Mouse (Mus musculus): ENCODE data around the gene Chuk.
"Not testable (repeated sequence)": the region's sequence is repeated elsewhere in the genome, so short reads cannot be mapped to it uniquely, and the experiment has no call there.

Chuk gene

DNA sequence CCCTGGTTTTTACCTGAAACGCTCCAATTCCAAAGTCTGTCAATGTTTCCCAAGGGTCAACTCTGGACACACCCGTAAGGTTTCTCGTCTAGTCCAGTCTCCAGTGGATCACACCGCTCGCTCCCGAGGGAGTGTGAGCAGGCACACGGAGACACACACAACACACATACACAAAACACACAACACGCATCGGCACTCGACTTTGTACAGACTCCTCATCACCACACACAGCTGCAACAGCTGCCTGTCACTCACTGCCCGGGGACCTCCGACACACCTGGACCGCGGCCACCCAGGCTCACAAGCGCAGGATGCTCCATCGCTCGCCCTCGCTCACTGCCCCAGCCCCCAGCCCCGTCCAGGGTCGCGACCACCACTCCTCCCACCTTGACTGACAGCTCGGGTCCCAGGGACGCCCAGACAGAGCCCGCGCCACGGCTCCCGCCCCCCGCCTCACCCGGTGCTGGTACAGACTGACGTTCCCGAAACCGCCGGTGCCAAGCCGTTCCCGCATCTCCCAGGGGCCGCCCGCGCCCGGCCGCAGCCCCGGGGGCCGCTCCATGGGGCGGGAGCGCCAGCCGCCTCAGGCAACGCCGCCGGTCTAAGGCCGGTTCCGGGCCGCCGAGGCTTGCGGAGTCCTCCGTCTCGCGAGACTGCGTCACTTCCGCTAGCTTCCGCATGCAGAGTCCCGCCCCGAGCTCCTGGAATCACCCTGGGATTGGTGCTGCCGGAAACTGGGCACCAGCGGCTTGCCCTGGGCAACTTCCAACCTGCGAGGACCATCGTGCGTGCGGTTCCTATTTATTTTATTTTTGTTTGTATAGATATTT, at the start of gene Chuk:
Gene Chuk, minus strand, starts transcription at position 650 of the 830 bp plus-strand sequence.
- DNase-seq (ENCODE audit: low spot score in 2 of 2) = peak; percentile 94 to 97

- DNase-seq (ENCODE audit: low spot score in 2 of 2) = no peak
Observed at GRCm38 (mm10) chr19:44157005-44157404, 49.7 kb upstream of the Chuk start.

DNA sequence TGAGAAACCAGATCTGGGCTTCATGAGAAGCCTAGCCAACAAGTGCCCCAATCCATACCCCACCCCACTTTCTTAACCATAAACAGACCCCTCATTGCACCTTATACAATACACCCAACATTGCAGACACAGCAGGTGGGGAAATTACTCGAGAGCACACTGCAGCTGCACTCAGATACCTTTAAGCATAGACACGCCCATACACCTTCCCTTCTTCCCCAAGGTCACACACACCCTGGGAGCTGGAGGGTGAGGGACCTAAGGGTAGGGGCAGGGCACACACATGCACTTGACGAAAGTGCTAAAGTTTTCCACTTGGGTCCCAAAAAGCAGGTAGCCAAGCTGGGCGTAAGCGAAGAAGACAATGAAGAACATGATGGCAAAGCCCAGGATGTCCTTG, 46.5 kb upstream of the Chuk start:
- DNase-seq (ENCODE audit: low spot score in 2 of 2) = no peak

DNA sequence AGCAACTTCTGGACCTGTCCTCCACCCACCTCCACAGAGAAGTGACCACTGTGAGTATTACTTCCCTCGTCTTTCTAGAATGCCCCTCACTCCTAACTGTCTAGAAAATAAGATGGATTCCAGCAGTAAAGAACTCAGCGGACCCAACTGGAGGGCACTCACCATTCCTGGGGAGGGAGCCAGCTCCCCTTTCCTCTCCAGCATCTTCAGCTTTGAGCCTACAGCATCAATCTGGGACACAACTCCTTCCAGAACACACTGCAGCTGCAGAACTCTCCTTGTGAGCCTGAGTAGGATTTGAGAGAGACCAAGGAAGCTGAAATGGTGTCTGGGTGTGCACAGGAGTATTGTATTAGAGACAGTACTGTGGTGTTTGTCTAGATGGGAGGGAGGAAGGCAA, 41.7 kb upstream of the Chuk start:
- no peak for DNase-seq (ENCODE audit: low spot score in 2 of 2)

GRCm38 (mm10) chr19:44148345-44148744, 41.1 kb upstream of the Chuk start:
- no peak for DNase-seq (ENCODE audit: low spot score in 2 of 2)

DNA sequence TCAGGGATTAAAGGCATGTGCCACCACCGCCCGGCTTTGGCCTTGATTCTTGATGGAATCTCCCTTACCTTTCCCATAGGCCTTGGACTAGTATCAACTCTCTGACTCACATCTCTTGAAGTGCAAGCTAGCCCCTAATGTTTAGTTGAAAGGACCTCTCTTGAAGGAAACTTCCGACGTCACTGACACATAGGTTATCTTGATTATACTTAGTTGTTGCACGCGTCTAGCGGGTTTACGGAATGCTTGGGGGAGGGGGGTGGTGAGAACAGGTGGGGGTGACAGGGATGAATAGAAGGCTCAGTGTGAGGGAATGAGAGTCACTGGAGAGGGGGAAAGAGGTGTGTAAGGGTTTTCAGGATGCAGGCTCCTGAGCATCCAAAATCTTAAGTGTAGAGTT, 39.7 kb upstream of the Chuk start:
- DNase-seq (ENCODE audit: low spot score in 2 of 2) = no peak

DNA sequence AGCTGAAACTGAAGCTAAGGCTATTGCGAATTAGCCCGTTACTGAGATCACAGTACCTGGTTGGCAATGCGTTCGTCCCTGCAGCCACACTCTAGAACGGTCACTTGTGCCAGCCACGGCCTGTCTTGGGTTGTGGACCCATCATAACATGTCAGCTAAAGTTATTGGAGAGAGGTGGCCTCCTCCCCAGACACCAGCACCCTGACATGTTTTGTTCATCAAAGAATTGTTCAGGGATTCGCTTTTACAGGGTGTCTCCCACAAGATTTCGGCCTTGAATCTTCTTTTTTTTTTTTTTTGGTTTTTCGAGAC, 39.2 kb upstream of the Chuk start:
- no peak for DNase-seq (ENCODE audit: low spot score in 2 of 2)

DNA sequence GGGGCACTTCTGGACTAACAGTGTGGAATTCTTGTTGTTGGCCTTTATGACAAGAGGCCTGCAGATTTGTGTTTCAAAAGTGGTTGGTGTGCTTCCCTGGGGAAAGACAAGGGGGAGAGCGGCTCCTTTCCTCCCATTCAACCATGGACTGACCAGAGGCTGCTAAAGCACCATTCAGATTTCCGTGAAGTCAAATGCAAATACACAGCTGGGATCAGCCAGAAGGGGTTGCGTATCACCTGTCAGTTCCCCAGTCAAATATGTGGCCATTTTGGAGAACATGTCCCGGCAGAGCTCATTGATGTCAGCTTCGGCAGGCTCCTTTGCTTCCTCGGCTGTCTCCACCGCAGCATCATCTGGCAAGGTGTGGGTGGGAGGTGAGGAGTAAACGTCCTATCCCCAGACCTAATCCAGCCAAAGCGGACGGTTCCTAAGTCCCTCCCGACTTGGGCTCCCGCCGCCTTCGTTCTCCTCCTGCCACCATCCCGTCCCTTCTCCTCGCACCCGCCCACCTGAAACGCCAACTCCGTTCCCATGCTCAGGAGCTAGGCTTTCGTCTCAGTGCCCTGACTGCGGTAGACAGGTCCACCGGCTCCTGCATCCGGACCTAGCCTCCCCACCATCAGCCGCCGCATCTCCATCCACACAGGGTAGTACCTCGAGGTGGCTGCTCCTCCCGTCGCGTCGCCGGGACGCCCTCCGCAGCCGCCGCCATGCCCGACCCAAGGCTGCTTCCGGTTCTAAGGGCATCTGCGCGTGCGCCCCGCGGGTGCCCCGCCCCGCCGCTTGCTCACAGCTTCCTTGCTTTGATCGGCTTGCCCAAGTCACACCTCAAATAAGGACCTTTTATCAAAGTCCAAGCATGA, 38.7 kb upstream of the Chuk start, which contains the start of gene Bloc1s2:
Gene Bloc1s2, minus strand, starts transcription at position 745 of the 866 bp plus-strand sequence.
- peak; percentile 88 to 90 for DNase-seq (ENCODE audit: low spot score in 2 of 2)

DNA sequence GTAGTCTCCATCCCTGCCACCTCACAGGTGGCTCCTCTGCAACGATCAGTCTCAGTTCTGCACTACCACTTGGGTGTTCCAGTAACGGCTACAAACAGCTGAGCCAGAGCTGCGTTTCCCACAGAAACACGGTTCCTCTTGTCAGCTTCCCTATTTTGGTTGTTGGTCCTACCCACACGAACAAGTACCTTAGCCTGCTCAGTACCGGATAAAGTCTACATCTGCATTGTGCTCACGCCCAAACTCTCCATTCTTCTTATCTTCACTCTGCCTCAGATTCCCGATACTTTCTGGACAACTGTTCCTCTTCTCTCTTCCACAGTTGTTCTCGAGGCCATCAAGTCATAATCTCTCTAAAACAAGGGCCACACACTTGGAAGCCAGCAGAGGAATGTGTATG, 37.1 kb upstream of the Chuk start:
- no peak for DNase-seq (ENCODE audit: low spot score in 2 of 2)

GRCm38 (mm10) chr19:44135960-44136485, 28.7 kb upstream of the Chuk start:
- DNase-seq (ENCODE audit: low spot score in 2 of 2) = no peak

- peak; percentile 87 to 92 for DNase-seq (ENCODE audit: low spot score in 2 of 2)
Observed at GRCm38 (mm10) chr19:44135072-44135959, 28.0 kb upstream of the Chuk start, which contains the start of gene Cwf19l1. Cwf19l1 (minus strand) TSS chr19:44135876.

DNA sequence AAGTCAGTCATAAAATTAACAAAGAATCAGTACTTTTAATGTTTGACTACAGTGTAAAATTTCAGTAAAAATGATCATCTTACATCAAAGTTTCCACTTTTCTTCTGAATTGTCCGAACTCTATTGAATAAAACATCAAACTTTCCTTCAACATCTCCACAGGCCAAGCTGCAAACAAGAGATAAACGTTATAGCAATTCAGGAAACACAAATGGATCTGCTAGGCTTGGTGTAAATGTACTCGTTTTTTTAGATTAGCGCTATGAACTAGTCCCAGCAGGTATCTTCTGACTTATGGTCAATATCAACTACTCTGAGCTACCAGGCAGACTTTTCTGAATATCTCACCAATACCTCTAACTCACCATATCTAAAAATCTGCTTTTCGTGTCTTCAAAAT, 25.6 kb upstream of the Chuk start:
- DNase-seq (ENCODE audit: low spot score in 2 of 2) = no peak

- no peak for DNase-seq (ENCODE audit: low spot score in 2 of 2)
Observed at GRCm38 (mm10) chr19:44128560-44128959, 21.3 kb upstream of the Chuk start.

DNA sequence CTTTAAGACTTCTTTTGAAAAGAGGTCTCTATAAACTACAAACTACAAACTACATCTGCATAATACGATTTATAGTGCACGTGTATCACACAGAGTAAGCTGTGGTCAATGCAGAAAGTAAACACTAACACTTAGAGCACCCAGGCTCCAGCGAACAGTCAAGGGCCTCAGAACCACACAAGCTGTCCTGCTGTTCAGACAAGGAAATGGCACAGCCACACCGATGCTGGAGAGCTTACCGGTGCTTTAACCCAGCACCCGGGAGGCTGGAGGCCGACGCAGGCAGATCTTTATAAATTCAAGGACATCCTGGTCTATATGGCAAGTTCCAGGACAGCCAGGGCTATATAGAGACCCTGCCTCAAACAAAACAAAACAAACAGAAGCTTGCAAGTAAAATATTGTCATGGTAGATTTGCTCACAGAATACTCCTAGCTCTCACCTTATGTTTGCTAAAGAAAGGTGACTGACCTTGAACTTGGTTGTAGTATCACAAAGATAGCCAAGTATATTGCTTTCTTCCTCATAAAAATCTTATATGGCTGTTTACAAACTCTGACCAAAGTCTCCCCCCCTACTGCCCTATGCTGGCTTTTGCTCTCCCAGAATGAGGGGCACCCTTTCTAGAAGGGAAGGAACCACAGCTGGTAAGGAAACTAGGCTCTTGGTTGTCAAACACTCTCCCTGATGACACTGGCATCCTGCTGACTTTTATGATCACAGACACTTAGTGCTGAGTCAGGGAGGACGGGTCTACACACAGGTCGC, 20.6 kb upstream of the Chuk start:
- DNase-seq (ENCODE audit: low spot score in 2 of 2) = no peak

GRCm38 (mm10) chr19:44121137-44121536, 13.9 kb upstream of the Chuk start:
- DNase-seq (ENCODE audit: low spot score in 2 of 2) = no peak

DNA sequence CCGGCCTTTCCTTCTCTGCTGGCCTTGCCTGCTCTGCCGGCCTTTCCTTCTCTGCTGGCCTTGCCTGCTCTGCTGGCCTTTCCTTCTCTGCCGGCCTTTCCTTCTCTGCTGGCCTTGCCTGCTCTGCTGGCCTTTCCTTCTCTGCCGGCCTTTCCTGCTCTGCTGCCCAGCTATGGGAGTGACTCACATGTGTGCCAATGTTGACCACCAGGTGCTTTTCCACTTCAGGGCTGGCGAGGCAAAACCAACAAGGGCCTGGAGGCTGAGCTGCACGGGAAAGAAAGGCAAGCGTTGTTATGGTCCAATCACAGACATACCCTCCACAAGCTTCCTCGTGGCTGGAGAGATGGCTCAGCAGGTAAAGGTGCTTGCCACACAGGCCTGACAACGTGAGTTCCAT, 13.4 kb upstream of the Chuk start:
- not testable (repeated sequence) for DNase-seq (ENCODE audit: low spot score in 2 of 2)

DNA sequence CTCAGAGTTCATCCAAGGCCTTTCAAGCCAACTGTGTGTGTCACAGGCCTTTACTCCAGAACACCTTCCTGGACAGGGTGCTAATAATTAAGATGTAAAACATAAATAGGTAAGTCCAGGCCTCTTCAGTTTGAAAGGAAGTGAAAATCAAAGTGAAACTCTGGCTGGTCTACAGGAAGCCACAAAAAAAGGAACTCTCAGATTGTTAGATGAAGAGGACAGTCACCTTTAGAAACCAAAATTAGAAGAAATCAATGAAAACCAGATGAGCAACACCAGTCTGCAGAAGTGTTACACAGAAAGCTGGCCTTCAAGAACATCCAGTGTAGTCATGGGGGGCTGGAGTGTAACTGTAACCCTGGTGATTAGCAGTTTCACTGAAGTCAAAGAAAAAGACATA, 10.5 kb upstream of the Chuk start:
- DNase-seq (ENCODE audit: low spot score in 2 of 2) = no peak

- DNase-seq (ENCODE audit: low spot score in 2 of 2) = peak in 1 of 2 experiments; percentile 30
Observed at GRCm38 (mm10) chr19:44111706-44112105, 4.4 kb upstream of the Chuk start.

DNA sequence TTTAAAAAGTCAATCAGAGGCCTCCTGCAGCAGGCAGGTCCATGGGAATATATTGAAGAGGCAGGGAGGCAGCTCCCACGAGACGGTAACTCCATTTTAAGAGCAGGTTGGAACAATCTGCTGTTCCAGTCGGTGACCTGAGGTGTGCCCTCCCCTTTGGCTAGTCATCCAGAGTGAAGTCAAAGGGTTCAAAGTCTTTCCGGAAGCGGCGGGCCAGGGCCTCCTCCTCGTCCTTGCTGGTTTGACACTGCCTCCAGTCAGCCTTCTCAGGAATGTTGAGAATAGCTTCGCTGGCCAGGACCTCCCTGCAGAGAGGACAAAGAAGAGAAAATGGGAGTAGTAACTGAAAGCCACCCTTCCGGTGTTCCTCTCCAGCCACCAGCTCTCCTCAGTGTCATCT, 3.1 kb upstream of the Chuk start:
- no peak for DNase-seq (ENCODE audit: low spot score in 2 of 2)

- DNase-seq (ENCODE audit: low spot score in 2 of 2) = no peak
Observed at GRCm38 (mm10) chr19:44108996-44109395, 1.7 kb upstream of the Chuk start.

Measured in right cerebral cortex, adult 2 months (tissue).